Mouse (Mus musculus) heart, postnatal 4 days (tissue): ENCODE data around the gene Lbh. TPM values are rescaled to one million over a fixed set of nuclear protein-coding genes. Genes with fewer than 3 reads are reported as not detected.
A peak's percentile ranks its signal among the peaks of the same experiment; 100 is the strongest.

Experiments
- DNase-seq: peaks from one replicate; pipeline ENCODE4 v3.0.0; 2021
- total RNA-seq, 2 experiments: library from RNA; stranded (reverse); gene quantifications; 2 replicates each; pipeline ENCODE4 v1.2.3; 2021

Gene Lbh
- total RNA-seq, 2 experiments from 2014 or later, result 730 to 743 TPM

GRCm38 (mm10) chr17:72976258-72977231 lies 58.4 kb downstream of the Lbh start:
- peak; percentile 74 for DNase-seq

- no peak for DNase-seq
Measured at GRCm38 (mm10) chr17:72977616-72978015, 59.5 kb downstream of the Lbh start.

- no peak for DNase-seq
Measured at GRCm38 (mm10) chr17:72982156-72982555, 64.1 kb downstream of the Lbh start.

GRCm38 (mm10) chr17:72983471-72983870 lies 65.4 kb downstream of the Lbh start:
- DNase-seq, result no peak

GRCm38 (mm10) chr17:72989025-72989424 lies 70.9 kb downstream of the Lbh start:
- DNase-seq, result no peak

Other genes with a start within 250 kb of the Lbh start
- 10 to 100 TPM; 36.3 to 38.4 TPM for gene Ypel5, start 81.9 kb upstream of the Lbh start, total RNA-seq
- 100 to 1,000 TPM; 160 to 168 TPM for gene Lclat1, start 189.7 kb downstream of the Lbh start, total RNA-seq